Mouse (Mus musculus): ENCODE measurements around the gene Csn1s2a. TPM values are rescaled to one million over a fixed set of nuclear protein-coding genes. Genes with fewer than 3 reads are reported as not detected.
"Not testable (repeated sequence)": the region's sequence is repeated elsewhere in the genome, so short reads cannot be mapped to it uniquely, and the experiment has no call there.

Csn1s2a gene
- polyA plus RNA-seq (2012; rRNA removed) = not detected in 2 replicates

- DNase-seq (ENCODE audit: low read depth, low spot score) = no peak
- 61% methylated on average over 1 of the region's 1 CpGs for WGBS
These were observed at the start of gene Csn1s2a for GRCm38 (mm10) chr5:87774267-87774666. Gene Csn1s2a, plus strand, starts transcription at chr5:87774567.

GRCm38 (mm10) chr5:87734821-87735220 lies 39.5 kb upstream of the Csn1s2a start:
- no peak for DNase-seq (ENCODE audit: low read depth, low spot score)

- WGBS = 93% methylated on average over 1 of the region's 1 CpGs
- DNase-seq (ENCODE audit: low read depth, low spot score) = no peak
These were observed 20.9 kb upstream of the Csn1s2a start for GRCm38 (mm10) chr5:87753471-87753870.

- WGBS = 78% methylated on average over 3 of the region's 3 CpGs
- DNase-seq (ENCODE audit: low read depth, low spot score) = no peak
These were observed 9.8 kb upstream of the Csn1s2a start for GRCm38 (mm10) chr5:87764546-87764945.

- 47% methylated on average over 2 of the region's 2 CpGs for WGBS
- not testable (repeated sequence) for DNase-seq (ENCODE audit: low read depth, low spot score)
These were observed 2.2 kb upstream of the Csn1s2a start for GRCm38 (mm10) chr5:87772151-87772550.

GRCm38 (mm10) chr5:87782731-87783130 lies 8.4 kb downstream of the Csn1s2a start:
- WGBS = 40% methylated on average over 4 of the region's 4 CpGs
- no peak for DNase-seq (ENCODE audit: low read depth, low spot score)

GRCm38 (mm10) chr5:87807782-87808181 lies 33.4 kb downstream of the Csn1s2a start, which contains the start of gene Csn1s2b:
Gene Csn1s2b, plus strand, starts transcription at chr5:87808082.
- DNase-seq (ENCODE audit: low read depth, low spot score) = no peak
- WGBS = 55% methylated on average over 2 of the region's 2 CpGs

GRCm38 (mm10) chr5:87809253-87809652 lies 34.9 kb downstream of the Csn1s2a start:
- DNase-seq (ENCODE audit: low read depth, low spot score) = no peak
- 49% methylated on average over 2 of the region's 2 CpGs for WGBS

- DNase-seq (ENCODE audit: low read depth, low spot score) = no peak
- 52% methylated on average over 1 of the region's 1 CpGs for WGBS
These were observed 51.0 kb downstream of the Csn1s2a start, which contains the start of gene Prr27 for GRCm38 (mm10) chr5:87825386-87825785. Gene Prr27, plus strand, starts transcription at chr5:87825686.

Other genes starting within 250 kb of the Csn1s2a start
- 24.4 and 43.2 TPM in 2 replicates for gene Sult1b1, start 236.4 kb upstream of the Csn1s2a start, polyA plus RNA-seq (2012; rRNA removed)
- gene Sult1d1, start 205.5 kb upstream of the Csn1s2a start, polyA plus RNA-seq (2012; rRNA removed) = 9.2 and 15.8 TPM in 2 replicates
- not detected in 2 replicates for gene Sult1e1, start 183.0 kb upstream of the Csn1s2a start, polyA plus RNA-seq (2012; rRNA removed)
- gene Csn1s1, start 108.4 kb upstream of the Csn1s2a start, polyA plus RNA-seq (2012; rRNA removed) = not detected in 2 replicates
- gene Csn2, start 74.9 kb upstream of the Csn1s2a start, polyA plus RNA-seq (2012; rRNA removed) = 0.80 and 0.94 TPM in 2 replicates
- not detected in 2 replicates for gene Csn1s2b, start 33.5 kb downstream of the Csn1s2a start, polyA plus RNA-seq (2012; rRNA removed)
- gene Prr27, start 51.1 kb downstream of the Csn1s2a start, polyA plus RNA-seq (2012; rRNA removed) = not detected in 2 replicates
- gene Odam, start 110.5 kb downstream of the Csn1s2a start, polyA plus RNA-seq (2012; rRNA removed) = not detected in 2 replicates
- gene Csn3, start 151.0 kb downstream of the Csn1s2a start, polyA plus RNA-seq (2012; rRNA removed) = not detected in 2 replicates
- gene 2310003L06Rik, start 194.9 kb downstream of the Csn1s2a start, polyA plus RNA-seq (2012; rRNA removed) = not detected in 2 replicates
- not detected in 2 replicates for gene Gm28434, start 194.9 kb downstream of the Csn1s2a start, polyA plus RNA-seq (2012; rRNA removed)
- gene Cabs1, start 204.9 kb downstream of the Csn1s2a start, polyA plus RNA-seq (2012; rRNA removed) = not detected in 2 replicates
- not detected in 2 replicates for gene Smr3a, start 228.0 kb downstream of the Csn1s2a start, polyA plus RNA-seq (2012; rRNA removed)

All from large intestine, adult 2 months (tissue).